Mouse (Mus musculus) hindbrain, embryonic 11.5 days (tissue): ENCODE data around the gene Styx. TPM values are rescaled to one million over a fixed set of nuclear protein-coding genes. Genes with fewer than 3 reads are reported as not detected.

ENCODE experiments used
- ATAC-seq: fragments of 200-750 bp; cut with Nextera tagmentation; 2 replicates; pipeline ENCODE4 v1.8.0; 2017; ENCODE audit warnings: mild to moderate bottlenecking, moderate TSS enrichment, moderate library complexity; ENCODE audit not compliant: low FRiP score
- DNase-seq: peaks from one replicate; pipeline ENCODE4 v3.0.0-alpha.2; 2015; ENCODE audit warnings: low spot score
- H3K27ac ChIP-seq: fragments of 300-500 bp; sonication (generic); 2 replicates; pipeline ENCODE4 v1.5.1; 2014; ENCODE audit warnings: mild to moderate bottlenecking, low read depth, low read length
- H3K27me3 ChIP-seq: fragments of 300-500 bp; sonication (generic); 2 replicates; pipeline ENCODE4 v1.6.1; 2014; ENCODE audit warnings: mild to moderate bottlenecking, low read length, moderate library complexity, mixed read lengths; ENCODE audit not compliant: control insufficient read depth, insufficient read depth
- H3K36me3 ChIP-seq: fragments of 300-500 bp; sonication (generic); 2 replicates; pipeline ENCODE4 v1.6.1; 2014; ENCODE audit warnings: mild to moderate bottlenecking, low read length, moderate library complexity, mixed read lengths; ENCODE audit not compliant: control insufficient read depth, insufficient read depth
- H3K4me1 ChIP-seq: fragments of 300-500 bp; sonication (generic); replicated peaks from 2 replicates; pipeline ENCODE4 v1.6.1; 2014; ENCODE audit warnings: low read length, mixed read lengths; ENCODE audit not compliant: control insufficient read depth, insufficient read depth
- H3K4me2 ChIP-seq: fragments of 300-500 bp; sonication (generic); replicated peaks from 2 replicates; pipeline ENCODE4 v1.6.1; 2014; ENCODE audit warnings: mild to moderate bottlenecking, low read depth, low read length
- H3K4me3 ChIP-seq: fragments of 300-500 bp; sonication (generic); 2 replicates; pipeline ENCODE4 v1.5.1; 2014; ENCODE audit warnings: low read depth, low read length
- H3K9ac ChIP-seq: fragments of 300-500 bp; sonication (generic); 2 replicates; pipeline ENCODE4 v1.6.1; 2014; ENCODE audit warnings: low read depth, low read length
- H3K9me3 ChIP-seq: fragments of 300-500 bp; sonication (generic); 2 replicates; pipeline ENCODE4 v1.6.1; 2016; ENCODE audit warnings: low read length; ENCODE audit not compliant: control insufficient read depth
- WGBS: fragments of 180-500 bp; shearing (Covaris S2); extraction: QIAGEN DNeasy Blood & Tissue Kit; methylation state at CpG from one replicate; pipeline ENCODE4 v1.1.7; 2014; 5-methylcytosine and 5-hydroxymethylcytosine counted together
- polyA plus RNA-seq: library from polyadenylated mRNA; unstranded; fragments of >200 nt; fragmentation: Nextera tagmentation; extraction: Ambion mirVana; gene quantifications from 2 replicates; pipeline ENCODE4 v1.2.1, GENCODE M21; 2014

Gene Styx
- polyA plus RNA-seq, 1 experiment from 2014 or later = 51.6 TPM

DNA sequence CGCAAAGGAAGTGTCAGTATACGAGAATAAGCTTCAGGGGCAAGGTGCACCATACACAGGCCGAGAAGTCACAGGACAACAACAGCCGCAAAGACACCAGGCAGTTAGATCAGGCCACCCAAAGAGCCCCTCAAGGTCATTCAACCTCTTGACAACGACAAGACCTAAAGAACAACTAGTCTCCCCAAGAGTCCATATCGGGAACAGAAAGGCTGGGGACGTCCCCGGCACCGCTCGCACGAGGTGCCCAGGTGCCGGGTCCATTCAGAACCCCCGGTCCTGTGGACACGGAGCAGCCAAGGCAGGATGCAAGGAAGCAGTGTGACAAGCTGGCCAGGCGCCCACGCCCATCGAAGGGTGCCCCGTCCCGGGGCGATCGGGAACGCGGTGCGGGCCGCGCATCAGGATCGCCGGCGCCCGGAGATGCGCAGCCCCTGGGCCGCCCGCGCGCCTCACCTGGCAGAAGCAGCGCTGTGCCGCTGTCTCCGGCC lies 32.9 kb upstream of the Styx start:
- H3K4me1 ChIP-seq = no peaks in the 10 kb centered on the region
- H3K27me3 ChIP-seq = no peaks in the 10 kb centered on the region
- DNase-seq = peak; percentile 62
- under 1% methylated on average over 33 of the region's 38 CpGs for WGBS
- peak; percentile 84; the same call in 1 of the 2 replicates for ATAC-seq
- peak overlapping the region; percentile 82 for H3K4me2 ChIP-seq
- peak overlapping the region; percentile 91 for H3K9ac ChIP-seq
- H3K4me3 ChIP-seq = peak overlapping the region; percentile 91
- H3K27ac ChIP-seq = peak overlapping the region; percentile 82
- no peaks in the 10 kb centered on the region for H3K36me3 ChIP-seq
- no peaks in the 10 kb centered on the region for H3K9me3 ChIP-seq

- Histone ChIP-seq H3K9me3 (no peaks in the 10 kb centered on the region), H3K27ac (peak within 1 kb of the TSS; percentile 82), H3K27me3 (no peaks in the 10 kb centered on the region), H3K9ac (peak within 1 kb of the TSS; percentile 91), H3K4me1 (no peaks in the 10 kb centered on the region), H3K4me2 (peak within 1 kb of the TSS; percentile 82), H3K36me3 (no peaks in the 10 kb centered on the region), H3K4me3 (peak within 1 kb of the TSS; percentile 91)
- DNase-seq (peak; percentile 91), ATAC-seq (peak; percentile 97)
- WGBS = 2% methylated on average over 50 of the region's 74 CpGs
These were observed 32.3 kb upstream of the Styx start, which contains the start of gene Ero1l for GRCm38 (mm10) chr14:45318426-45319236. Gene Ero1l, minus strand, starts transcription at chr14:45318771.

DNA sequence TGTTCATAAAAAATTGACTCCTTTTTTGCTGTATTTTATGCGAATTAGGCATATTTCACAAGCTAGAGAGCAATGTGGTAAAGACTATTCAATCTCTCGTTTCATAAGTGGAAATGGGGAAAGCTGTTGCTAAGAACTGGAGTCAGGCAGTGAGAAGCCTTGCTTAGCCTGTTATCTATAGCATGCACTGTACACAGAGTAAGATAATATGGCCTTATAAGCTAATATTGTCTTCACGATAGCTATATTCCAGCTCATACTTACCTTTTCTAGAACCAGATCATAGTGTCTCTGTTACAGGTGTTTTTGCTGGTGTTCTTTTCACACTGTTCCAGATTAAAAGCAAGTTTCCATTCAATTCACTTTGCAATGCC lies 31.7 kb upstream of the Styx start:
- no peak for ATAC-seq
- DNase-seq = no peak
- Histone ChIP-seq H3K4me3 (no peak overlapping the region), H3K27ac (no peak overlapping the region), H3K4me2 (no peak overlapping the region), H3K36me3 (no peaks in the 10 kb centered on the region), H3K9me3 (no peaks in the 10 kb centered on the region), H3K4me1 (no peaks in the 10 kb centered on the region), H3K27me3 (no peaks in the 10 kb centered on the region), H3K9ac (no peak overlapping the region)
- 72% methylated on average over 3 of the region's 3 CpGs for WGBS

- Histone ChIP-seq H3K9ac (no peak overlapping the region), H3K27me3 (no peaks in the 10 kb centered on the region), H3K4me1 (no peaks in the 10 kb centered on the region), H3K36me3 (no peaks in the 10 kb centered on the region), H3K4me3 (no peak overlapping the region), H3K4me2 (no peak overlapping the region), H3K27ac (no peak overlapping the region), H3K9me3 (no peaks in the 10 kb centered on the region)
- no peak for ATAC-seq
- no peak for DNase-seq
- WGBS = 83% methylated on average over 4 of the region's 4 CpGs
These were observed 30.8 kb upstream of the Styx start for GRCm38 (mm10) chr14:45320111-45320510.

- Histone ChIP-seq H3K36me3 (no peaks in the 10 kb centered on the region), H3K9ac (no peak overlapping the region)
- WGBS = 84% methylated on average over 3 of the region's 3 CpGs
These were observed 29.8 kb upstream of the Styx start for GRCm38 (mm10) chr14:45321067-45321466.

GRCm38 (mm10) chr14:45321622-45322021 lies 29.3 kb upstream of the Styx start:
- Histone ChIP-seq H3K27me3 (no peaks in the 10 kb centered on the region), H3K4me3 (no peak overlapping the region), H3K4me1 (no peaks in the 10 kb centered on the region), H3K9me3 (no peaks in the 10 kb centered on the region), H3K36me3 (no peaks in the 10 kb centered on the region), H3K27ac (no peak overlapping the region), H3K4me2 (no peak overlapping the region), H3K9ac (no peak overlapping the region)
- WGBS = 82% methylated on average over 5 of the region's 5 CpGs
- DNase-seq (no peak), ATAC-seq (no peak)

More at GRCm38 (mm10) chr14:45321067-45321466, 29.8 kb upstream of the Styx start:
- H3K4me2 ChIP-seq = no peak overlapping the region
- DNase-seq (no peak), ATAC-seq (no peak)
- H3K9me3 ChIP-seq = no peaks in the 10 kb centered on the region
- no peaks in the 10 kb centered on the region for H3K4me1 ChIP-seq
- H3K27ac ChIP-seq = no peak overlapping the region
- no peak overlapping the region for H3K4me3 ChIP-seq
- no peaks in the 10 kb centered on the region for H3K27me3 ChIP-seq

GRCm38 (mm10) chr14:45322450-45322849 lies 28.4 kb upstream of the Styx start:
- ATAC-seq = no peak
- WGBS = 92% methylated on average over 2 of the region's 2 CpGs
- H3K4me2 ChIP-seq = no peak overlapping the region
- H3K36me3 ChIP-seq = no peaks in the 10 kb centered on the region
- H3K9me3 ChIP-seq = no peaks in the 10 kb centered on the region
- no peak for DNase-seq
- no peaks in the 10 kb centered on the region for H3K4me1 ChIP-seq
- no peaks in the 10 kb centered on the region for H3K27me3 ChIP-seq
- H3K27ac ChIP-seq = no peak overlapping the region
- H3K9ac ChIP-seq = no peak overlapping the region
- no peak overlapping the region for H3K4me3 ChIP-seq

DNA sequence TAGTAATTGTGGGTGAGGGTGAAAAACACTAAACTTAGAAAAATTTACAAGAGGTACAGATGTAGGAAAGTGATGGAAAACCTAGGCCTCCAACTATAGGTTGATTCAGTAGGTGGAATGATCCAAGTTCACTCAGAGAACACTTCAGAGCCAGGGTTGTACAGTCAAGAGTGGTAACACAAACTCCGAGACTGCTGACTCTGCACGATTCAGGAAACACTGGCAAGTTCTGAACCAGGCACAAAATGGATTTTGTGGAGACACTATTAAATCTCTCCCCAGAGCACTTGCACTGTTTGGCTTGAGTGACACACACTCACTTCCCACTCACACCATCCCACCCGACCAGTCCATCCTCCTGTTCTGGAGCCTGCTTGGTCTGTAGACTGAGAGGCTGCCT lies 27.6 kb upstream of the Styx start:
- Histone ChIP-seq H3K4me2 (no peak overlapping the region), H3K4me3 (no peak overlapping the region), H3K36me3 (no peaks in the 10 kb centered on the region), H3K4me1 (no peaks in the 10 kb centered on the region), H3K9ac (no peak overlapping the region), H3K27me3 (no peaks in the 10 kb centered on the region), H3K9me3 (no peaks in the 10 kb centered on the region), H3K27ac (no peak overlapping the region)
- no peak for DNase-seq
- 88% methylated on average over 3 of the region's 3 CpGs for WGBS
- no peak for ATAC-seq

DNA sequence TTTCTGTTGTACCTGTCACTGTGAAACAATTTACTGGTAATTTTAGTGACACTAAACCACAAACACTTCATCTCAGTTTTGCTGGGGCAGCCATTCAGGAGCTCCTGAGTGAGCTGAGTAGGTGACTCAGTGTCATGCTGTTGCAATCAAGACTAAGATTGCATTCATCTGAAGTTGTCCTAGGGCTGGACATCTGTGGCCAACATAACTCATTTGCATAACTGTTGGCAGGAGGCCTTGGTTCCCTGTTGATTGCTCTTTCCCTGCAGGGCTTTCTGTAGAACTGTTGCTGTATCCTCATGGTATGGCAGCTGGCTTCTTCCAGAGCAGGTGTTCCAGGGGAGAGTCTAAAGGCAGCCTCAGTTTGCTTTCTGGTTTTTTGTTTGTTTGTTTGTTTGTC lies 25.4 kb upstream of the Styx start:
- Histone ChIP-seq H3K27ac (no peak overlapping the region), H3K4me2 (no peak overlapping the region), H3K4me3 (no peak overlapping the region), H3K36me3 (no peaks in the 10 kb centered on the region), H3K9ac (no peak overlapping the region), H3K4me1 (no peaks in the 10 kb centered on the region), H3K9me3 (no peaks in the 10 kb centered on the region), H3K27me3 (no peaks in the 10 kb centered on the region)
- no peak for DNase-seq
- no peak for ATAC-seq
